7 mouse cellular contexts compared by ENCODE assay signal in the genomic region with DNA sequence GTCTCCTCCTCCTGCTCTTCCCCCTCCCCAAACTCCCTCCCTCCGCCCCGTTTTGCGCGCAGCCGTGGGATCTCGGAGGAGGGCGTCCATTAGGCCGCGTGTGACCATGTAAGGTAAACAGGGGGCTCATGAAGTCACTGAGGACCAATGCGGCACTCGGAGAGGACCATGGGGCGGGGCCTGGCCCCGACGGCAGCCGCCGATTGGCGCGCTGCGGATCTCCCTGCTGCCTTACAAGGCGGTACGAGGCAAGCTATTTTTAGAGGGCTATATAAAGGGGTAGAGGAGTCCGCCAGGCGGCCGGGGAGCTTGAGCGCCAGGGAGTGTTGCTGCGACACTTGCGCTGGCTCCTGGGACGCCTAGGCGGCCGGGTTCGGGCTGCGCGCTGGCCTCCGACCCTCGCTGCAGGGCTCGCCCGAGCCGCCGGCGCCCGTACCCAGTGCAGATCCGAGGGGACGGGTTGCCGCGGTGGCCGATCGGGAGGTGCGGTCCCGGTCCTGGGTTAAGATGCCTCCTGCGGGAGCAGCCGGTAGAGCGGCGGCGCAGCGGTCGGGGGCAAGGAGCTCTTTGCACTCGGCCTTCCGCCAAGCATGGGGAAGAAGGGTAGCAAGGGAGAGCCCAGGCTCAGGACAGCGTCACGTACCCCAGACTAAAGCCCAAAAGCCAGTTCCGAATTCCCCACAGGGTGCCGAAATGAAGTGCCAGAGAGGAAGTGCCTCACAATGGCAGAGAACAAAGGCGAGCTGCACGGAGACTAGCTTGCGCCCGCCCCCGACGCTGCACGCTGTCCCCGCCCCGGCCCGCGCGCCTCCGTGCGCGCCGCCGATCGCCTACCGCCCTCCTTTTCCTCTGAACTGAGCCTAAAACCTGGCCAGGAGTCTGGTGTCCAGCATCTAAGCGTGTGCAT. TPM values are rescaled to one million over a fixed set of nuclear protein-coding genes. Genes with fewer than 3 reads are reported as not detected.
DNase-seq lines count a peak whose midpoint lies in the region; ATAC-seq lines count a peak whose summit lies in the region.

A gene (minus strand): TSS at position 724 of the 907 bp plus-strand sequence.

- H3K27me3 ChIP-seq in embryonic facial prominence, embryonic 12.5 days: no peaks in the 10 kb centered on the region
- H3K27me3 ChIP-seq in limb, embryonic 11.5 days (ENCODE audit: control insufficient read depth, insufficient read depth, low read length): no peaks in the 10 kb centered on the region
- H3K27me3 ChIP-seq in midbrain, embryonic 14.5 days (ENCODE audit: control insufficient read depth, insufficient read depth, low read length): no peaks in the 10 kb centered on the region

- H3K9ac ChIP-seq in embryonic facial prominence, embryonic 12.5 days: peak within 1 kb of the TSS; percentile 92
- H3K9ac ChIP-seq in limb, embryonic 11.5 days (ENCODE audit: low read length): peak within 1 kb of the TSS; percentile 100
- peak within 1 kb of the TSS; percentile 100 for H3K9ac ChIP-seq in midbrain, embryonic 14.5 days (replicated peaks; ENCODE audit: low read length)

- peaks cover 20% of the 10 kb centered on the region for H3K4me1 ChIP-seq in embryonic facial prominence, embryonic 12.5 days
- peaks cover 4% of the 10 kb centered on the region; the same call in 1 of the 2 replicates for H3K4me1 ChIP-seq in limb, embryonic 11.5 days (ENCODE audit: control insufficient read depth, insufficient read depth, low read length)
- H3K4me1 ChIP-seq in midbrain, embryonic 14.5 days (ENCODE audit: control insufficient read depth, insufficient read depth, low read length): peaks cover 23% of the 10 kb centered on the region; the same call in 1 of the 2 replicates

- under 1% methylated on average over 82 of the region's 82 CpGs for WGBS in embryonic facial prominence, embryonic 12.5 days
- under 1% methylated on average over 79 of the region's 82 CpGs for WGBS in limb, embryonic 11.5 days
- under 1% methylated on average over 81 of the region's 82 CpGs for WGBS in midbrain, embryonic 14.5 days

- H3K4me3 ChIP-seq in embryonic facial prominence, embryonic 12.5 days: peak within 1 kb of the TSS; percentile 58
- peak within 1 kb of the TSS; percentile 77 for H3K4me3 ChIP-seq in limb, embryonic 11.5 days (ENCODE audit: low read depth, low read length)
- H3K4me3 ChIP-seq in midbrain, embryonic 14.5 days (replicated peaks; ENCODE audit: low read depth, low read length): peak within 1 kb of the TSS; percentile 84

- peak within 1 kb of the TSS; percentile 73 for H3K4me2 ChIP-seq in embryonic facial prominence, embryonic 12.5 days (replicated peaks)
- peak within 1 kb of the TSS; percentile 62 for H3K4me2 ChIP-seq in limb, embryonic 11.5 days (ENCODE audit: low read depth, severe bottlenecking)
- peak within 1 kb of the TSS; percentile 59 for H3K4me2 ChIP-seq in midbrain, embryonic 14.5 days (ENCODE audit: low read length)

- no peaks in the 10 kb centered on the region for H3K9me3 ChIP-seq in embryonic facial prominence, embryonic 12.5 days
- no peaks in the 10 kb centered on the region for H3K9me3 ChIP-seq in limb, embryonic 11.5 days (ENCODE audit: control insufficient read depth, low read length)
- no peaks in the 10 kb centered on the region for H3K9me3 ChIP-seq in midbrain, embryonic 14.5 days (ENCODE audit: control insufficient read depth, low read length)

- DNase-seq in adrenal gland, postnatal 25 days: peak; percentile 94
- DNase-seq in heart, adult 11 months: peak; percentile 100
- DNase-seq in kidney, adult 18-20 months: peak; percentile 95
- peak; percentile 95 for DNase-seq in limb, embryonic 11.5 days (ENCODE audit: low spot score)
- peak; percentile 99 for DNase-seq in midbrain, embryonic 14.5 days
- DNase-seq in spleen, adult 18-20 months: peak; percentile 88 to 96

- peak within 1 kb of the TSS; percentile 100 for H3K27ac ChIP-seq in embryonic facial prominence, embryonic 12.5 days
- H3K27ac ChIP-seq in limb, embryonic 11.5 days (replicated peaks; ENCODE audit: low read depth, low read length): peak within 1 kb of the TSS; percentile 100
- H3K27ac ChIP-seq in midbrain, embryonic 14.5 days (replicated peaks; ENCODE audit: low read depth, low read length): peak within 1 kb of the TSS; percentile 100

- ATAC-seq in embryonic facial prominence, embryonic 12.5 days (ENCODE audit: insufficient number of reproducible peaks, insufficient read depth, low FRiP score, low TSS enrichment): peak; percentile 99
- ATAC-seq in limb, embryonic 11.5 days (ENCODE audit: insufficient number of reproducible peaks, low FRiP score, low TSS enrichment, low read depth): peak; percentile 98
- peak; percentile 98 for ATAC-seq in midbrain, embryonic 14.5 days (ENCODE audit: low FRiP score, low TSS enrichment)

- H3K36me3 ChIP-seq in embryonic facial prominence, embryonic 12.5 days: no peaks in the 10 kb centered on the region
- no peaks in the 10 kb centered on the region for H3K36me3 ChIP-seq in limb, embryonic 11.5 days (ENCODE audit: control insufficient read depth, insufficient read depth, low read length)
- H3K36me3 ChIP-seq in midbrain, embryonic 14.5 days (ENCODE audit: control insufficient read depth, insufficient read depth, low read length): no peaks in the 10 kb centered on the region

RNA-seq across cellular contexts. Expression of the gene that starts here (rescaled TPM):
- total RNA-seq in adrenal gland, postnatal 25 days (2021): 18.6 and 23.3 TPM in 2 replicates
- polyA plus RNA-seq in embryonic facial prominence, embryonic 12.5 days (2016; fragmentation: Nextera tagmentation; extraction: Ambion mirVana): 23.3 and 24.2 TPM in 2 replicates
- 9.7 and 13.1 TPM in 2 replicates for polyA plus RNA-seq in limb, embryonic 11.5 days (2014; fragmentation: Nextera tagmentation; extraction: Ambion mirVana)
- polyA plus RNA-seq in midbrain, embryonic 14.5 days (2014; fragmentation: Nextera tagmentation; extraction: Ambion mirVana): 86.1 and 95.5 TPM in 2 replicates

Comparison
In these comparisons a context has a peak if more than half of its experiments do, and no peak if none do; other contexts are left out.
1. Peak in every context shown above with its lines: DNase-seq, ATAC-seq, H3K4me3 ChIP-seq and H3K27ac ChIP-seq.